Mouse (Mus musculus): ENCODE results near the gene Ndufa3. TPM values are rescaled to one million over a fixed set of nuclear protein-coding genes. Genes with fewer than 3 reads are reported as not detected.

The Ndufa3 gene
- polyA plus RNA-seq, 1 experiment from 2014 or later: 249 TPM

- Histone ChIP-seq H3K4me2 (ENCODE audit: low read depth, low read length) (peak overlapping the region; percentile 76), H3K27me3 (ENCODE audit: control insufficient read depth, insufficient read depth, low read depth, low read length) (no peaks in the 10 kb centered on the region), H3K4me3 (ENCODE audit: low read depth, low read length) (peak overlapping the region; percentile 85), H3K9ac (ENCODE audit: low read depth, low read length) (peak overlapping the region; percentile 31; the same call in 1 of the 2 replicates), H3K9me3 (replicated peaks; ENCODE audit: control insufficient read depth, low read length) (no peaks in the 10 kb centered on the region), H3K27ac (ENCODE audit: low read length) (peak overlapping the region; percentile 74; the same call in 1 of the 2 replicates), H3K36me3 (ENCODE audit: control insufficient read depth, insufficient read depth) (peaks cover 11% of the 10 kb centered on the region), H3K4me1 (ENCODE audit: control insufficient read depth, low read depth, low read length) (peaks cover 15% of the 10 kb centered on the region)
- ATAC-seq (ENCODE audit: low read depth): peak; percentile 19
- WGBS (ENCODE audit: insufficient replicate concordance): 24% methylated on average over 6 of the region's 6 CpGs
Observed at GRCm38 (mm10) chr7:3616389-3617241, 558 bp upstream of the Ndufa3 start.

GRCm38 (mm10) chr7:3629030-3629429 lies 11.9 kb downstream of the Ndufa3 start:
- Histone ChIP-seq H3K4me2 (ENCODE audit: low read depth, low read length) (peak overlapping the region; percentile 94), H3K27ac (ENCODE audit: low read length) (peak overlapping the region; percentile 83), H3K9me3 (replicated peaks; ENCODE audit: control insufficient read depth, low read length) (no peaks in the 10 kb centered on the region), H3K36me3 (ENCODE audit: control insufficient read depth, insufficient read depth) (peaks cover 8% of the 10 kb centered on the region), H3K9ac (ENCODE audit: low read depth, low read length) (peak overlapping the region; percentile 79), H3K4me1 (ENCODE audit: control insufficient read depth, low read depth, low read length) (peaks cover 17% of the 10 kb centered on the region), H3K27me3 (ENCODE audit: control insufficient read depth, insufficient read depth, low read depth, low read length) (no peaks in the 10 kb centered on the region), H3K4me3 (ENCODE audit: low read depth, low read length) (peak overlapping the region; percentile 72)
- no peak for ATAC-seq (ENCODE audit: low read depth)
- 29% methylated on average over 4 of the region's 4 CpGs for WGBS (ENCODE audit: insufficient replicate concordance)

GRCm38 (mm10) chr7:3629543-3630477 lies 12.6 kb downstream of the Ndufa3 start, which contains the start of the genes Tfpt and Prpf31:
Gene Tfpt (minus strand): TSS chr7:3629929.
Gene Prpf31 (plus strand): TSS chr7:3629985.
- Histone ChIP-seq H3K27me3 (ENCODE audit: control insufficient read depth, insufficient read depth, low read depth, low read length) (no peaks in the 10 kb centered on the region), H3K4me1 (ENCODE audit: control insufficient read depth, low read depth, low read length) (peaks cover 17% of the 10 kb centered on the region), H3K36me3 (ENCODE audit: control insufficient read depth, insufficient read depth) (peaks cover 5% of the 10 kb centered on the region; the same call in 1 of the 2 replicates), H3K4me2 (ENCODE audit: low read depth, low read length) (peak within 1 kb of the TSS; percentile 94), H3K9me3 (replicated peaks; ENCODE audit: control insufficient read depth, low read length) (no peaks in the 10 kb centered on the region), H3K4me3 (ENCODE audit: low read depth, low read length) (peak within 1 kb of the TSS; percentile 72), H3K27ac (ENCODE audit: low read length) (peak within 1 kb of the TSS; percentile 83), H3K9ac (ENCODE audit: low read depth, low read length) (peak within 1 kb of the TSS; percentile 79)
- under 1% methylated on average over 47 of the region's 47 CpGs for WGBS (ENCODE audit: insufficient replicate concordance)
- ATAC-seq (ENCODE audit: low read depth): peak; percentile 90

GRCm38 (mm10) chr7:3630478-3630815 lies 13.3 kb downstream of the Ndufa3 start:
- whole genome bisulfite sequencing (ENCODE audit: insufficient replicate concordance): 48% methylated on average over 3 of the region's 3 CpGs
- ATAC-seq (ENCODE audit: low read depth): no peak
- H3K4me1 ChIP-seq (ENCODE audit: control insufficient read depth, low read depth, low read length): peaks cover 17% of the 10 kb centered on the region
- peaks cover 4% of the 10 kb centered on the region; the same call in 1 of the 2 replicates for H3K36me3 ChIP-seq (ENCODE audit: control insufficient read depth, insufficient read depth)
- H3K4me3 ChIP-seq (ENCODE audit: low read depth, low read length): peak overlapping the region; percentile 72
- no peak overlapping the region for H3K27ac ChIP-seq (ENCODE audit: low read length)
- no peaks in the 10 kb centered on the region for H3K27me3 ChIP-seq (ENCODE audit: control insufficient read depth, insufficient read depth, low read depth, low read length)
- peak overlapping the region; percentile 62 for H3K9ac ChIP-seq (ENCODE audit: low read depth, low read length)
- H3K9me3 ChIP-seq (replicated peaks; ENCODE audit: control insufficient read depth, low read length): no peaks in the 10 kb centered on the region
- H3K4me2 ChIP-seq (ENCODE audit: low read depth, low read length): peak overlapping the region; percentile 94

- H3K27me3 ChIP-seq (ENCODE audit: control insufficient read depth, insufficient read depth, low read depth, low read length): no peaks in the 10 kb centered on the region
- no peak overlapping the region for H3K9ac ChIP-seq (ENCODE audit: low read depth, low read length)
- peaks cover 32% of the 10 kb centered on the region for H3K4me1 ChIP-seq (ENCODE audit: control insufficient read depth, low read depth, low read length)
- WGBS (ENCODE audit: insufficient replicate concordance): 31% methylated on average over 5 of the region's 5 CpGs
- no peak overlapping the region for H3K4me2 ChIP-seq (ENCODE audit: low read depth, low read length)
- no peaks in the 10 kb centered on the region for H3K9me3 ChIP-seq (replicated peaks; ENCODE audit: control insufficient read depth, low read length)
- no peak for ATAC-seq (ENCODE audit: low read depth)
- H3K36me3 ChIP-seq (ENCODE audit: control insufficient read depth, insufficient read depth): peaks cover 18% of the 10 kb centered on the region
- no peak overlapping the region for H3K4me3 ChIP-seq (ENCODE audit: low read depth, low read length)
- no peak overlapping the region for H3K27ac ChIP-seq (ENCODE audit: low read length)
Observed at GRCm38 (mm10) chr7:3643412-3643811, 26.2 kb downstream of the Ndufa3 start.

- 10% methylated on average over 9 of the region's 9 CpGs for WGBS (ENCODE audit: insufficient replicate concordance)
- no peaks in the 10 kb centered on the region for H3K27me3 ChIP-seq (ENCODE audit: control insufficient read depth, insufficient read depth, low read depth, low read length)
- H3K4me1 ChIP-seq (ENCODE audit: control insufficient read depth, low read depth, low read length): peaks cover 35% of the 10 kb centered on the region
- no peak for ATAC-seq (ENCODE audit: low read depth)
- H3K9ac ChIP-seq (ENCODE audit: low read depth, low read length): peak overlapping the region; percentile 37; the same call in 1 of the 2 replicates
- peak overlapping the region; percentile 97 for H3K27ac ChIP-seq (ENCODE audit: low read length)
- peak overlapping the region; percentile 78 for H3K4me2 ChIP-seq (ENCODE audit: low read depth, low read length)
- no peaks in the 10 kb centered on the region for H3K9me3 ChIP-seq (replicated peaks; ENCODE audit: control insufficient read depth, low read length)
- peak overlapping the region; percentile 63 for H3K4me3 ChIP-seq (ENCODE audit: low read depth, low read length)
- H3K36me3 ChIP-seq (ENCODE audit: control insufficient read depth, insufficient read depth): peaks cover 18% of the 10 kb centered on the region
Observed at GRCm38 (mm10) chr7:3643843-3644242, 26.7 kb downstream of the Ndufa3 start.

GRCm38 (mm10) chr7:3644348-3644671 lies 27.1 kb downstream of the Ndufa3 start:
- peaks cover 17% of the 10 kb centered on the region for H3K36me3 ChIP-seq (ENCODE audit: control insufficient read depth, insufficient read depth)
- peak overlapping the region; percentile 63 for H3K4me3 ChIP-seq (ENCODE audit: low read depth, low read length)
- under 1% methylated on average over 11 of the region's 11 CpGs for WGBS (ENCODE audit: insufficient replicate concordance)
- no peaks in the 10 kb centered on the region for H3K9me3 ChIP-seq (replicated peaks; ENCODE audit: control insufficient read depth, low read length)
- peaks cover 35% of the 10 kb centered on the region for H3K4me1 ChIP-seq (ENCODE audit: control insufficient read depth, low read depth, low read length)
- H3K27me3 ChIP-seq (ENCODE audit: control insufficient read depth, insufficient read depth, low read depth, low read length): no peaks in the 10 kb centered on the region
- H3K4me2 ChIP-seq (ENCODE audit: low read depth, low read length): peak overlapping the region; percentile 78
- ATAC-seq (ENCODE audit: low read depth): no peak
- H3K9ac ChIP-seq (ENCODE audit: low read depth, low read length): peak overlapping the region; percentile 37; the same call in 1 of the 2 replicates
- peak overlapping the region; percentile 97 for H3K27ac ChIP-seq (ENCODE audit: low read length)

GRCm38 (mm10) chr7:3644672-3645487 lies 27.7 kb downstream of the Ndufa3 start, which contains the start of gene Cnot3:
Gene Cnot3 (plus strand): TSS chr7:3645268.
- H3K9me3 ChIP-seq (replicated peaks; ENCODE audit: control insufficient read depth, low read length): no peaks in the 10 kb centered on the region
- peak within 1 kb of the TSS; percentile 99 for H3K9ac ChIP-seq (ENCODE audit: low read depth, low read length)
- H3K36me3 ChIP-seq (ENCODE audit: control insufficient read depth, insufficient read depth): peaks cover 11% of the 10 kb centered on the region
- H3K4me2 ChIP-seq (ENCODE audit: low read depth, low read length): peak within 1 kb of the TSS; percentile 91
- under 1% methylated on average over 51 of the region's 58 CpGs for WGBS (ENCODE audit: insufficient replicate concordance)
- peak within 1 kb of the TSS; percentile 96 for H3K4me3 ChIP-seq (ENCODE audit: low read depth, low read length)
- peak; percentile 95 for ATAC-seq (ENCODE audit: low read depth)
- no peaks in the 10 kb centered on the region for H3K27me3 ChIP-seq (ENCODE audit: control insufficient read depth, insufficient read depth, low read depth, low read length)
- H3K27ac ChIP-seq (ENCODE audit: low read length): peak within 1 kb of the TSS; percentile 97
- peaks cover 35% of the 10 kb centered on the region for H3K4me1 ChIP-seq (ENCODE audit: control insufficient read depth, low read depth, low read length)
